Mouse (Mus musculus) stomach, postnatal 0 days (tissue): ENCODE results near the gene Tril.

Experiments used
- CTCF ChIP-seq: IDR thresholded peaks from 2 replicates; pipeline ENCODE4 v1.5.1; 2016; ENCODE audit warnings: antibody characterized with exemption, low read depth, mild to moderate bottlenecking, moderate library complexity
- EP300 ChIP-seq: optimal IDR thresholded peaks from 2 replicates; pipeline ENCODE3; 2016; ENCODE audit warnings: antibody characterized with exemption

GRCm38 (mm10) chr6:53844626-53845025 lies 24.0 kb upstream of the Tril start:
- TF ChIP-seq CTCF (no peak), EP300 (no peak)
